Mouse (Mus musculus) natural killer cell, adult 2 months (primary cell): ENCODE measurements around the gene H13.

Experiments used
- DNase-seq, 2 experiments: peaks; one replicate each; pipeline ENCODE4 v3.0.0; 2022; ENCODE audit warnings: low spot score in 2 of 2

Gene H13

DNA sequence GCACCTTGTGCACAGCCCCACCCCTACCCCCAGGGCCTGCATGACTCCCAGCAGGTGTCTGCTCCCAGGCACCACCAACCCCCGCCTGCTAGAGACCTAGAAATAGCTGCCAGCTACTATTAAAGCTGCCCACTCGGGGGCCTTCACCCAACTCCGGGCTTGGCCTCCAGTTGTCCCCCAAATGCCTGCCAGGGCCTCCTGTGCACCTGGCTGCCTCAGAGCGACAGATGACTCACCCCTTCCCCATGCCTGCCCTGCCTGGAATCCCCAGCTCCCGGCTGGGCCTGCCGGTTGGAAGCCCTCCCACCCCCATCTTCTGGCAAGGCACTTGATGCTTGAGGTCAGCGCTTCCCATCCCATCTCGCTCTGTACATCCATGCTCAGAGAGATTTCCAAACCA lies 31.5 kb downstream of the H13 start:
- no peak for DNase-seq

DNA sequence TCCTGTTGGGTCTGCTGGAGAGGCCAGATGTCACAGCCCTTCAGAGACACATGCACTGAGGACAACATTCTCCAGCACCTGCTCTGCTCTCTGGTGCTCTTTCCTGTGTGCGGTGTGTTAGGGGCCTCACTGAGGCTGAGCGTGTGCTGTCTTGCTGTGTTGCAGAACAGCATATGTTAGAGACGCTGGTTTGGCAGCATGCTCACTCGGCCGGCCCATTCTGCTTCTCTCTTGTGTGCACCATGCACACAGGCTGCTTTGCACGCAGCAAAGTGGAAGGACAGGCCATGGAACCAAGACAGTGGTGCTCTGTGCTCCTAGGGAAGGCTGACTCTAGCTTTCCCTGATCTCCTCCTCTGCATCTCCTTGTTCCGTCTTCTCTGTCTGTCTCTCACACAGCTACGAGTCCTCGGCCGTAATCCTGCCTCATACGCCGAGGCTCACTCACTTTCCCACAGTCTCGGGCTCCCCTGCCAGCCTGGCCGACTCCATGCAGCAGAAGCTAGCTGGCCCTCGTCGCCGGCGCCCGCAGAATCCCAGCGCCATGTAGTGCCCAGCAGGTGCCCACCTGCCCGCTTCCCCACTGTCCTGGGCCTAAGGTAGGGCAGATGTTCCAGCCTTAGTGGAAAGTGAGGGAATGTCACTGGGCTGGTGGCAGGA lies 34.5 kb downstream of the H13 start:
- DNase-seq: no peak

DNA sequence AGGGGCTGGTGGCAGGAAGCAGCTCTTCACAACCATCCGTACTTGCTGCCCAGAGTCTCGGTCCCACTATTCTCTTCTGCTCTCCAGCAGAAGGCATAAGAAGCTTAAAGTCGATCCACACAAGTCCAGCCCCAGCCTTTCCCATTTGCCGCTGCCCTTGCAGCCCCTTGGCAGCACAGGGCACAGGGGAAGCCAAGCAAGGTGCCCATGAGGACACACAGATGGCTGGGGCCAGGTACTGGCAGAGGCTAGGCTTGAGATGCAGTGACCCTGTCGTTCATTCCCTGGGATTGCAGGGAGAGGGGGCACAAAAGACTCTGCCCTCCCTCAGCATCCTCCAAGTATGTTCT lies 35.0 kb downstream of the H13 start:
- DNase-seq: no peak

DNA sequence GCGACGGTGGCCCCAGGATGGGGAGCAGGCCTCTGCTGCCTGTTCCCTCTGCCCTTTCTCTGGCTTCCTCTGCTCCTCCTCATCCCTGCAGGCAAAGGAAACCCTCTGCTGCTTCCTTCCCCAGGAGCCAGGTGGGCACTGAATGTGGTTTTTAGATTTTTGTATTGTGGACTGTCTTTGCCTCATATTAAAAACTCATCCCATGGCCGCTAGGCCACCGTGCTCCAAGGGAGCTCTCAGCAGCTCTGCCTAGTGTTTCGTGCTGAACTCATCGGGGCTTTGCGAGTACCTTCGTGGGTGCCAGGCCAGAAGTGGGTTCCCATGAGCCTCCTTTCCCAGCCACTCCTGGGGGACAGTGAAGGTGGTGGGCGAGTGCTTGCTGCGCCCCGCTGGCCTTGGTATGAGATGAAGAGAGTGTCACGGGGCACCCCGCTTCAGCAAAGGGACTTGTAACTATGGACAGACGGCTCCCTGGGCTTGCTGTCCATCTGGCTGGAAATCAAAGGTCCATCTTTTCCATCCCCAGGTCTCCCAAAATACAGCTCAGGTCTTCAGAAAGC lies 35.6 kb downstream of the H13 start:
- DNase-seq: no peak

DNA sequence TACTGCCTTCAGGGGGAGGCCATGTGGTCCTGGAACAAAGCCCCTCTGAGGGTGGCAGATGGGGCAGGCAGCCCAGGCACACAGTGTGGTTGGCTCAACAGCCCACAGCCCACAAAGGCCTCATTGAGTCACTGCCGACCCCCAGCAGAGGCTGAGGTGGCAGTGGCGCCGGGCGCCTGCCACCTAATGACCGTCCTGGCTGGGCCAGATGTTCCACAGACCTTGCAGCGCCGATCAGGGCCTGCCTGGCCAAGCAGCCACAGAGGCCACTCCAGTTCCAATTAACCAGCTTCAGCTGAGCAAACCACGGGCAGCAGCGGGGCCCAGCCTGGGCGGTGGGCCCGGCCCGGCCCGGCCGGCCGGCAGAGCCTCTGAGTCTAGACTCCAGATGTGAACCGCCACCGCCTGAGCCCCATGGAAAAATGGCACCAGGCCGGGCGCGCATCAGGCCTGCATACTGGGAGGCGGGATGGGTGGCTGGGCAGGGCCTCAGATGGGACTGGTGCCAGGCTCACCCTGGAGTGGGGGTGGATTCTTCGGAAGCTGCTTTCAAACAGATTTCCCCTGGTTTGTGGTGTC lies 36.8 kb downstream of the H13 start:
- DNase-seq: no peak

DNA sequence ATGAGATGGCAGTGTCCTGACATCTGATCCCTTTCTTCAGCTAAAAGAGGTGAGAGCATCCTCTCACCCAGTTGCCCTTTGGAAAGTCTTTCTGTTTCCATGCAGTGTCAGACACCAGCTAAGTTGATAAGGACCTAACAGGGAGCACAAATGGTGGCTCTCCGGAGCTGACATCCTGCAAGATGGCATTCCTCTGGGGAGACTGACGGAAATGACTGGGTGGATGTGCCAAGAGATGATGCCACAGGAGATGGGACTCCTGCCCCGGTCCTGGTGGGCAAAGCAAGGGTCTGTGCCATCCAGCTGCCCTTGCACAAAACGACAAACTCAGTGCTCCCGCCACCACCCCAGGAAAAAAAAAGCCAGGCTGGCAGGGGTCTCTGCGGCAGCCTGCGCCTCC lies 37.9 kb downstream of the H13 start:
- no peak for DNase-seq

DNA sequence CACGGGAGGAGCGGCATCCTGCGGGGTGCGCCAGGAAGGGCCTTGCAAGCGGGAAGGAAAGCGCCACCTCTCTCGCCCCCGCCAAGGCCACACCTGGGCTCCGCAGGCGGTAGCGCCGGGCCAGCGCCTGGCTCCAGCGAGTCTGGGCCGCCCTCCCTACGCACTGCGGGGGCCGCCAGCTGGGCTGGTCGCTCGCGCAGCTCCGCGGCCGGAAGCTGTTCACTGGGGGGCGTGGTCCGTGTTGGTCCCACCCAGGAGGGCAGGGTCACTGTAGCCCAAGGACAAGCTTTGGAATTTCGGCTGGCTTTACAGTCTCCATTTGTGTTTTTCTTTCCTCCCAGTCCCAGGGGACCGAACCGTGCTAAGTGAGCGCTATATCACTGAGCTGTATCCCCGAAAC lies 38.4 kb downstream of the H13 start:
- DNase-seq: no peak

DNA sequence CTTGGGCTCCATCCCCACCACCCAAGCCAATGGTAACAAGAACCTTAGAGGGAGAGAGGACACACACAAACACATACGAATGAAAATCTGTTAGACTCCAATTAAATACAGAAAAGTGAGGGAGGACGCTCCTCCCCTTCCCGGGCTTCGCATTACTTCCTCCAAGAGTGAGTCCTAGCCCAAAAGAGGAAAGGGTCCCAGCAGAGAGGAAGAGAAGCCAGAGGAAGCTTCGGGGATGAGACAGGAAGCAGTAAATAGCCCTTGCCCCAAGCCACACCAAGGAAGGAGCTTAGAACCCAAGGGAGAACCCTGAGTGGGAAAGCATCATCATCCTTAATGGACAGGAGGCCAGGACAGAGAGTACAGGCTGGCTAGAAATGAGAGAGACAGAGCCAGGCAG lies 39.8 kb downstream of the H13 start:
- no peak for DNase-seq

DNA sequence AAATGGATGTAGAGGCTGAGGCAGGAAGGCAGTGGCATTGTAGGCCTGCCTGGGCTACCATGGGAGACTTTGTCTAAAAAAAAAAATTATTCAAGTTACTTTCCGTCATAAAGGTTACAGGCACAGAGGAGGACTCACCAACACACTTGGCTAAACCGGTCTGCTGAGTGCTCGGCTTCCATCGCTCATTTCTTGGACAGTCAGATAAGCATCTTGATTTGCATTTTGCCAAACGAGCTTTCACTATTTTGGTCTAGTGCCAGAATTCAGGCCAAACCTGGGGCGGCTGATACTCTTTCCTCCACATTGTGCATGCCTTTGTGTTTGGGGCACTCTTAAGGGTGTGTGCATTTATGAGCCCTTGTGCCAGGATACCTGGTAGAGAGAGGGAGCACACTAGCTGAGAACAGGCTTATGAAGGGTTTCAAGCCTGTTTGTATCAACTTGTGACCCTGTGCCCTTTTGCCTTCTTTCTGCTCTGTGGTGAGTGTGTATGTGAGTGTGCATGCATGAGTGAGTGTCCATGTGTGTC lies 47.0 kb downstream of the H13 start:
- DNase-seq: no peak

DNA sequence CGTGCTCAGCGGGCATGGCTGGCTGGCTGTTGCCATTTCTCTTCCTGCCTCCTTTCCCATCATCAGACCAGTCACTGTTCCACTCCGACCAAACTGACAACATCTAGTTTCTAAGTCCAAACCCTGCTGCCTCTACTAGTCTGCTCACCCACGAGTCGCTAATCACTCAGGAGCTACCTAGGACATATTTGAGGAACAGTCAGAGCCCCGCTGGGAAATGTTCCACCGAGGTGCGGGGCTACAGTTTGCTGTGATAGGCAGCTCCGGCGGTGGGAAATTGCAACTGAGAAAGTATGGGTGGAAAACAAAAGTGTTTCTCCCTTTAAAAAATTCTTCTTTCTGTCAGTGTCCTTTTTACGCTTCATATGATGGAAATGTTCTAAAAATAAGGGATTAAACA lies 48.4 kb downstream of the H13 start:
- no peak for DNase-seq

DNA sequence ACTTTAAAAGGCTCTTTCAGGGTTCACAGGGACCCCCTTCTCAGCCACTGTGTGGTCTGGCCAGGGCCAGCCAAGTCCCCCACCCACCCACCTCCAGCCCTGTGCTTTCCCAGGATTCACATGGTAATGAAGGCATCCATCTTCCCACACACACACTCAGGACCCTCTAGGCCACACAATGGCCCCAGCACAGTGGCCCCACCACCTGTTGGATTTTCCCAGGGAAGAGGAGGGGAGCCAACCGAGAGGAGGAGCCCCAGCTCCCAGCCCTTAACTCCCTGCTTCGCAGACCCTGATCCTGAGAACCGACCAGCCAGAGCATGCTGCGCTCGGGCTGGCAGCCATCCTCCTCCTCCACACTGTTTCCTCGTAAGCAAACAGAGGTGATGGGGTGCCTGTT lies 48.8 kb downstream of the H13 start:
- DNase-seq: no peak

DNA sequence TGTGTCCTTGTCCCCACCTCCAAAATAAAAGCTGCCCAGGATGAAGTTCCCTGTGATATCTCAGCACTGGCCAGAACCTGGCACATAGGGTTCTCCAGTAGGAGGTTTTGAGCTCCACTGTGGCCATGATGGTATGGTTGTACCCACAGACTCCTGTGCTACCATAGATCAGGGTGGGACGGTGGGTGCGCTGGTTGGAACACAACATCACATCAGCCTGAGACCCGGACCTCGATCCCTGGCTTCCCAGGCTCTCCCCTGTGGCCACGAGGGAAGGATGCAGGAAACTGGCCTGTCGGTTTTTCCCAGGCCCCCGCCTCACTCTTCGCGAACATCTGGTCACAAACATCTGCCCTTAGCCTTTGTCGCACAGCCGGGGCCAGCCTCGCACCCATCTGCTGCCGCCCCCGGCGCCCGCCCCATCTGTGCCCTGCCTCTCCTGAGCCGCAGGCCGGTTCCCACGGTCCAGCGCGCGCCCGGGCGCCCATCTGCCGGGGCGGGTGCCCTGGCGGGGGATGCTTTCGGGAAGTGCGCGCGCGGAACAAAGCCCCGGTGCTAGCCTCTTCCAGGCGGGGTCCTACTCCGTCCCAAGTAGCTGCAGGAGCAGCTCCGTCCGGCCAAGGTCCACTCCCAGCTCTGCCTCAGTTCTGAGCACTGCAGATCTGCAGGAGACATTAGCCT lies 54.5 kb downstream of the H13 start:
- no peak for DNase-seq

DNA sequence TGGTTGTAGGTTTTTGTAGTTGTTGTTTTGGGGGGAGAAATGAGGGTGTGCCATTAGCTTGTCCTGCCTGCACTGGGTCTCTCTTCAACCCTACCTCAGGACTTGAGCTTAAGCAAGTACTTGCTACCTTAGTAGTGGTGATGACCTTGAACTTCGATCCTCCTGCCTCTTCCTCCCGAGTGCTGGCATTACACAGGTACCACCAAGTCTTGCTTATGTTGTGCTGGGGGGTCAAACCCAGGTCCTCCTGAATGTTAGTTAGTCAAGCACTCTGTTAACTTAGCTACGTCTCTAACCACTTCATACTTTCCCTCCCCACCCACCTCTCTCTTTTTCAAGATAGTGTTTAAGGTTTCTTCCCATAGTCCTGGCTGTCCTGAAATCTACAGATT lies 55.1 kb downstream of the H13 start:
- DNase-seq: no peak

DNA sequence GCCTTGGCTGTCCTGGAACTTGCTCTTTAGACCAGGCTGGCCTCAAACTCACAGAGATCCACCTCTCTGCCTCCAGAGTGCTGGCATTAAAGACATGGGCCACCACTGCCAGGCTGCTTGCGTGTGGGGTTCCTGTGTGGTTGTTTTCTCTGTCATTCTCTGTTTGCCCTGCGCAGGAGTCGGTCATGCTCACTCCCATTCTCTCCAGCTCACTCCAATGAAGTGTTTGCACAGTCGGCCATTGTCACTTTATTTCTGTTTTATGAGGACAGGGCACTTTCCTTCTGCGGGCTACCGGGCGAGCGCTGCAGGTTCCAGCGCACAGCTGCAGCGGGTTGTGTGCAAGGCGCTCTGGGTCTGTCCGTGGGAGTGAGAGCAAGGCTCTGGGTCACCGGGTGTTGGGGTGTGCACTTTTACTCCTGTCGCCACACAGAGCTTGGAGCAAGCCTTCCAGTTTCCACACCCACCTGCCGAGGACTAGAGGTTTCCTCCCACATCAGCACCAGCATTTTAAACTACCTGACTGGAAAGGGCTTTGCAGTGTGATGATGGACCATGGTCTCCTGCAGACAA lies 56.0 kb downstream of the H13 start:
- DNase-seq: no peak

DNA sequence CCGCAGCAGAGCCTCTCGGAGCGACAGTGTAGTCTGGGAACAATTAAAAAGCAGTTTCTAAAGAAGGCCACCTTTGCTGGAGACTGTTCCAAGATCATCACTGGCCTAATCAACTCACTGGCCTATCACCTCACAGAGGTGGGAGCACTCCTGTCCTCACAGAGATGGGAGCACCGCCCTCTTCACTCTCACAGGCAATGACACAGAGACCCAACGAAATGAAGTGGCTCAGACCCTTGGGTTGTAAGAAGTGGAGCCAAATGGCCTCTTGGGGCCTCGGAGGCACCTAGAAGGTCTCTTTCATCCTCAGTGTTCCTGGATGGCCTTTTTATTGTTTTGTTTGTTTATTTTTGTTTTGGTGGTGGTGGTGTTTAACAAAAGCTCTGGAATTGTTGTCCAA lies 57.0 kb downstream of the H13 start:
- no peak for DNase-seq

DNA sequence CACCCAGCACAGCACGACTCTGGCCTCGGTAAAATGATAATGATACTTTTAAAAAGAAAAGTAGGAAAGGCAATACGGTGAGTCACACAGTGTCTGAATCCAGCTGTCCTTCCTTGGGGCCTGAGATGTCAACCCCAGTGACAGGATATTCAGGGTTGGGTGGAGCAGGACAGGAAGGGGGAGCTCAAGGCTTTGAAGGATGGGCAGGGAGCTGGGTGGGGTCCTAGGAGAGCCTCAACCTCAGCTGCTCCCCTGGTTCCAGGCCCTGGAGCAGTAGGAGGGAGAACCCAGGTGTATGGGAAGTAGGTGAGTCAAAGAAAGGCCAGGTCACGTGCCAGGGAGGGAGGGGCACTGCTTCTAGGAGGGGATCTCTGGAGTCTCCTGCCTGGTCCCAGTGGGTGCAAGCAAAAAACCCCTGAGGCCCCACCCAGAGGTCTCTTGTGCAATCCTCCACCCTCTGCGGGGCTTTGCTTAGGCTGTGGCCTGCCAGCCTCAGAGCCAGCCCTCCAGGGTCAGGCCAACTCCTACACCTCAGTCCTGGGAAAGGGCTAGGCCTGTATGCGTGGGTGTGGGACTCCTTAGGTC lies 57.6 kb downstream of the H13 start:
- no peak for DNase-seq

DNA sequence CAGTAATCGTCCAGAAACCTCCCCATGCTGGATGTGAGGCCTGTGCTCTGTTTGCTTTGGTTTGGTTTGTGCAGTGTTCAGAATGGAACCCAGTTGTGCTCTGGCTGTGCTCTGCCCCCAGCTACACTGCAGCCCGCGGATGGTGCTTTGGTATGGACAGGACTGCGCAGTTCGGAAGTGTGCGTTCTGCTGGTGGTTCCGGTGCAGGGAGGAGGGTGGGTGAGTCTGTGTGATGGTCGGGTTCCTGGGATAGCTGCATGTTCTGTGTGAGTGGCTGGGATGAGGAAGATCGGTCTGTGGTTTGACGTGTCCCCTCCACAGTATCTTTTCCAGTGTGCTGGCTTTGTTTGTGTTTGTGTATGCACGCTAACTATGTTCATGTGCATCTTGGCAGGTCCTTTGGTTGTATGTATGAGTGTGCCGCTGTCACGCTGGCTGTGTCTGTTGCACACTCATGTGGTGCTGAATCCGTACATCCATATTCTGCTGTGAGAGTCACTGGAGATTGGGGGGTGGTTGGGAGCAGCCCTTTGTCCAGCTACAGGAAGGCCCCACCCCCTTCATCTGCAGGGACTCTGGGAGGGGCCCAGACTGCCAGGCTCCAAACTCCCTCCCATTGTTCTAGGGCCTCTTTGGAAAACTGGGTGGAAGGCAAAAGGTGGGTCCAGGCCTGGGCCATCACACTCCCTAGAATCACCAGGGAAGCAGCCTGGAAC lies 58.7 kb downstream of the H13 start:
- no peak for DNase-seq

DNA sequence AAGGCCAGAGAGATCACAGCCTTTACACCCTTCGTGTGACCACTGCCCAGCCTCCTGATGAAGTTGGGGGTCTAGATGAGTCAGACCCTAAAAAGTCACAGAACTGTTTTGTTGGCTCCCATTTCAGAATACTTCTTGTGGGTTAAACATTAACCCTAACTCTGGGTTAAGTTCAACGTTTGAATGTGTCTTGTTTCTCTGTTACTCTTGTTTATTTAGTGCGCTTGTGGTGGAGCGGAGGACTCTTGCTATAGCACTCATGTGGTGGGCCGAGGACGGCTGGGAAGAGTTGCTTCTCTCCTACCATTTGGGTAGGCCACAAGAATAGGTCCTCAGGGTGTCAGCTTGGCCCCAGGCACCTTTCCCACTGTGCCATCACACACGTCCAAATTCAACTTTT lies 59.3 kb downstream of the H13 start:
- no peak for DNase-seq

DNA sequence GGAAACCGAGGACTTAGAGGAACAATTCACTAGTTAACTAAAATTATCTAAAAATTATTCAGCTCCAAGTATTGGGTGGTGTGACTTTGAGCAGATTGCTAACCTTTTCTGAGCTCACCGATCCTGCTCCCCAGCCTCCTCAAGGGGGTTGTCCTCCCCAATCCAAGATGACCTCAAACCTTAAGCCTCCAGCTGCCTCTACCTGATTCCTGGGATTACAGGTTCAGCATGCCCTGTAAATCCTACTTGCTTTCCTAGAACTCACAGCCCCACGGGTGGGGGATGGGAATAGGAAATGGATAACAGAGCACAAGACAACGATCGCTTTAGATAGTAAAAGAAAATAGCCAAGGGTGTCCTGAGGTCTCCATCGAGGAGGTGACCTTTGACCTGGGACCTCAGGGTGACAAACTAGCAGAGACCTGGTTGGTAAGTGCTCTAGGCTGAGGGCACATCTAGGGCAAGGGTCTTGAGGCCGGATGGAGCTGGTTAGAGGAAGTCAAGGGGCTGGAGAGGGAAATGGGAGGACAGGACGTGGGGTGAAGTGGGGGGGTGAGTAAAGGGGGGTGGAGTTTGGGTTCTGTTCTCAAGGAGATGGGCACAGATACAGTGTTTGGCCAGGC lies 59.9 kb downstream of the H13 start:
- DNase-seq: no peak

DNA sequence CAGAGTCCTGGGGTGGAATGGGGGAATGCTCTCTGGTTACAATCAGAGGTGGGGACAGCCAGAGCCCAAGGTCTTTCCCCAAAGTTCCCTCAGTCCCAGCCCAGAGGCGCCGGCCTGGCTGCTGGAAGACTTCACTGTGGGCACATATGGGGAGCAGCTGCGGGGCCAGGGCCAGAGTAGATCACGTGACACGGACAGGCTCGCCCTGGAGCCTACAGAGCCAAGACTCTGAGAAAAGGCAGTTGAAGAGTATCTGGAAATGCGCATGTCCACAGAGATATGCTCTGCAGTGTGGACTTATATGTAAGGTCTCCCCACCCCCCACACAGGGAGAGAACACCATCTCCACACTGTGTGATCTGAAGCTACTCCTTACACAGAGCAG lies 60.4 kb downstream of the H13 start:
- DNase-seq: no peak

DNA sequence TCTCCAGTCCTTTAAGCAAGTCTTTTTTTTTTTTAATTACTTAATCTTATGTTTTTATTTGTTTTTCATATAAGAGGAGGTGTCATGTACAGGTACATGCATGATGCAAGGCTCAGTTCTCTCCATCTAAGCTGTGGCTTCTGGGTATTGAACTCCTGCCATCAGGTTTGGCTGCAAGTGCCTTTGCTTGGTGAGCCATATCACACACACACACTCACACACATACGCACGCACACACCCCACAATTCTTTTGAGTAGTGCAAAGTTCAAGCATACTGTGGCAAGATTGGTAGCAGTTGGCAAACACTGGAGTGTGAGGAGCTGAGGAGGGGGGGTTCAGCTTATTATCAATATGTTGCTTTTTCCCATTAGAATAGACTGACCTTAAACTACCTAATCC lies 63.9 kb downstream of the H13 start:
- no peak for DNase-seq
